Mouse (Mus musculus) liver, embryonic 15.5 days (tissue): ENCODE data around the gene Pcna. TPM values are rescaled to one million over a fixed set of nuclear protein-coding genes. Genes with fewer than 3 reads are reported as not detected.

Source experiments
- ATAC-seq: fragments of 200-750 bp; cut with Nextera tagmentation; 2 replicates; pipeline ENCODE4 v1.8.0; 2017; ENCODE audit warnings: moderate number of reproducible peaks, mild to moderate bottlenecking, moderate library complexity; ENCODE audit not compliant: insufficient read depth
- H3K27ac ChIP-seq: fragments of 300-500 bp; sonication (generic); replicated peaks from 2 replicates; pipeline ENCODE4 v1.5.1; 2015; ENCODE audit warnings: mild to moderate bottlenecking, inconsistent platforms
- H3K27me3 ChIP-seq: fragments of 300-500 bp; sonication (generic); 2 replicates; pipeline ENCODE4 v1.6.1; 2015; ENCODE audit warnings: mild to moderate bottlenecking, inconsistent platforms
- H3K36me3 ChIP-seq: fragments of 300-500 bp; sonication (generic); replicated peaks from 2 replicates; pipeline ENCODE4 v1.6.1; 2015; ENCODE audit warnings: moderate library complexity, mild to moderate bottlenecking, inconsistent platforms
- H3K4me1 ChIP-seq: fragments of 300-500 bp; sonication (generic); replicated peaks from 2 replicates; pipeline ENCODE4 v1.6.1; 2015; ENCODE audit warnings: inconsistent platforms
- H3K4me2 ChIP-seq: fragments of 300-500 bp; sonication (generic); 2 replicates; pipeline ENCODE4 v1.6.1; 2015; ENCODE audit warnings: moderate library complexity, mild to moderate bottlenecking, inconsistent platforms
- H3K4me3 ChIP-seq: fragments of 300-500 bp; sonication (generic); replicated peaks from 2 replicates; pipeline ENCODE4 v1.5.1; 2015; ENCODE audit warnings: mild to moderate bottlenecking, inconsistent platforms
- H3K9ac ChIP-seq: fragments of 300-500 bp; sonication (generic); 2 replicates; pipeline ENCODE4 v1.6.1; 2015; ENCODE audit warnings: moderate library complexity, mild to moderate bottlenecking, inconsistent platforms
- H3K9me3 ChIP-seq: fragments of 300-500 bp; sonication (generic); replicated peaks from 2 replicates; pipeline ENCODE4 v1.6.1; 2016; ENCODE audit warnings: inconsistent platforms
- WGBS: fragments of 180-500 bp; shearing (Covaris S2); methylation state at CpG from one replicate; pipeline ENCODE4 v1.1.7; 2015; ENCODE audit warnings: mixed read lengths; ENCODE audit not compliant: insufficient replicate concordance; 5-methylcytosine and 5-hydroxymethylcytosine counted together
- polyA plus RNA-seq: library from polyadenylated mRNA; unstranded; fragments of >200 nt; fragmentation: Nextera tagmentation; extraction: Ambion mirVana; gene quantifications from 2 replicates; pipeline ENCODE4 v1.2.1, GENCODE M21; 2015

The Pcna gene
- polyA plus RNA-seq, 1 experiment from 2014 or later, result 274 TPM

DNA sequence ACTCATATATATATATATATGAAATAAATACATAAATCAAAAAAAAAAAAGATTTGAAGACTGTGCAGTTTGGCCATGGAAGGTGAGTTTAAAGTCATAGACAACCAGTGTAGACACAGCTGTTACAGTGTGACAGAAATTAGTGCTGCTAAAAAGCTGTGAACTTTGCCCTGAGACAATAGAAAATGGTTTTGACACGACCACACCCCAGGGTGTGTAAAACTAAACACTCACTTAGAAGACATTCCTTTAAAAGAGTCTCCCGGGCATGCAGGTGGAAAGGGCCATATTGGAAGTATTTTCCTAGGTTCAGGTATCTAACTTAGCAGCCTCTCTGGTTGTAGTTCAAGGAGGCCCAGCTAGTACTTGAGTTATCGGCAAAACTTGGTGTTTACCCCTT lies 49.9 kb downstream of the Pcna start:
- H3K27me3 ChIP-seq, result no peaks in the 10 kb centered on the region
- no peak overlapping the region for H3K27ac ChIP-seq
- 0 out of 2 replicates have a peak, but pooled peaks cover 4% of the 10 kb centered on the region for H3K4me1 ChIP-seq
- H3K36me3 ChIP-seq, result no peaks in the 10 kb centered on the region
- no peak overlapping the region for H3K4me2 ChIP-seq
- H3K9me3 ChIP-seq, result no peaks in the 10 kb centered on the region
- H3K9ac ChIP-seq, result no peak overlapping the region
- 55% methylated on average over 3 of the region's 3 CpGs for WGBS
- ATAC-seq, result no peak
- no peak overlapping the region for H3K4me3 ChIP-seq

Other genes starting within 250 kb of the Pcna start
- 2.8 and 2.9 TPM in 2 replicates for gene Rassf2, start 223.1 kb downstream of the Pcna start, polyA plus RNA-seq
- 3.0 and 3.7 TPM in 2 replicates for gene Slc23a2, start 108.2 kb downstream of the Pcna start, polyA plus RNA-seq
- gene Tmem230, start 5.5 kb downstream of the Pcna start, polyA plus RNA-seq, result 14.7 and 15.5 TPM in 2 replicates
- gene Cds2, start 9.8 kb upstream of the Pcna start, polyA plus RNA-seq, result 8.8 and 9.6 TPM in 2 replicates
- 0.15 and 0.16 TPM in 2 replicates for gene Prokr2, start 132.1 kb upstream of the Pcna start, polyA plus RNA-seq